Mouse (Mus musculus) frontal cortex, adult 2 months (tissue): ENCODE data around the gene Hps4. TPM values are rescaled to one million over a fixed set of nuclear protein-coding genes. Genes with fewer than 3 reads are reported as not detected.

Source experiments
- DNase-seq, 2 experiments: peaks; one replicate each; pipeline ENCODE4 v3.0.0; 2022; ENCODE audit warnings: low spot score in 1 of 2; ENCODE audit errors: extremely low spot score in 1 of 2
- polyA plus RNA-seq: library from polyadenylated mRNA; depleted of rRNA; stranded (reverse); fragments of >200 nt; gene quantifications from 2 replicates; pipeline ENCODE4 v1.2.3, GENCODE M21; 2012

The Hps4 gene
- polyA plus RNA-seq, 1 experiment: 41.4 TPM

DNA sequence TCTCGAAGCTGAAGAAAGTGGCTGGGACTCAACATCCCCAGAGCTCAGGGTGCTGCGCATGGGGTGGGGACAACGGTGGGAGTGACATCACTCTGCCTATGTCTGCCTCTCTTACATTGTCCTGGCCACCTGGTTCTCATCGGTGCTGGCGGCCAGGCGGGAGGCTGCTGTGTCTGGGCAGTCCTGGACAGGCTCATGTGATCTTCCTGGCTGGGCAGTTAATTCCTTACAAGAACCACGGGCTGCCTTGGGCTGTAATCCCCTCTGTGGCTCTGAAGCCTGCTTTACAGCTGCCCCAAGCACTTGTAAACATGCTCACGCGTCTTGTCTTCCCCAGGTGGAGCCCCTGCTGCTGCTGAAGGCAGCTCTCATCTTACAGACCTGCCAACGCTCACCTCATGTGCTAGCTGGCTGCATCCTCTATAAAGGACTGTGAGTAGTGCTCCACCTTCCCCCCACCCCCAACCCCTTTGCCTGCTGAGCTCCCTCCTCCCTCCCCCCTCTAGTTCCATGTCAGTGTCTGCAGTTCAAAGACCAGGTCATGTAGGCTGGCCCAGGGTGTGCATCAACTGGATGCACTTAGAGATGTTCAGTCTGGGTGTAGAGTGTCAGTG, 21.4 kb downstream of the Hps4 start:
- DNase-seq: no peak

DNA sequence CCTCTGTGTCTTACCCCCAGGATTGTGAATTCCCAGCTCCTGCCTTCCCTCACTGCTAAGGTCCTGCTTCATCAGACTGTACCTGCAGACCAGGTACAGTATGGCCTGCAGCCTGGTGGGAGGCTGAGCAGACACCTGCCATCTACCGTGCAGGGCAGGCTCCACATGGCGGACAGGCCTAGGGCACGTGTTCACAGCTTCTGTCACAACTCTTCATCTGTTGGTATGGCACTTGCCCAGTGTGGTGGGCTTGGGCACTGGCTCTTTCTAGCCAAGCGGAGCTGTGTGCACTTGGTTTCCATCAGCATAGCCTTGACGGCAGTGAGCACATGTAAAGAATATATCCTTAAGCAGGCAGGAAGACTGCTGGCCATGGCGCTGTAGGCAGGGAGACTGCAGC, 24.0 kb downstream of the Hps4 start:
- no peak for DNase-seq

- no peak for DNase-seq
Measured at GRCm38 (mm10) chr5:112367338-112367737, 24.5 kb downstream of the Hps4 start.

DNA sequence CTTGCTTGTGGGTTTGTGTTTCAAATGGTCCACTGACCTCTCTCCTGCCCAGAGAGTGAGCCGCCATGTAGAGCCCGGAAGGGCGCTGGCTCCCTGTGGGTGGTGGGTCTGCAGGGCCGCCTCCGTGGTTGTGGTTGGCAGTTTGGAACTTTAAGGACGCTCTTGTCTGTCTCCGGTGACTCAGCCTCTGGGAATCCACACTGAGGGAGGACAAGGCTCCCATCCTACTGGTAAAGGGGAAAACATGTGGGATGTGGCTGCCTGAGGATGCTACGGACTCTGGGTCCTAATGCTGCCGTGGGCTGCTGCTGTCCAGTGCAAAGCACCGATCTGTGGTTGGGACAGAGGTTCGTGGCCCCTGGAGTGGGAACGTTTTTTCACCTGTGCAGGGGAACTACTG, 25.0 kb downstream of the Hps4 start:
- peak in 1 of 2 experiments; percentile 56 for DNase-seq

- no peak for DNase-seq
Measured at GRCm38 (mm10) chr5:112368666-112369065, 25.8 kb downstream of the Hps4 start.

- DNase-seq: no peak
Measured at GRCm38 (mm10) chr5:112369326-112369725, 26.4 kb downstream of the Hps4 start.

DNA sequence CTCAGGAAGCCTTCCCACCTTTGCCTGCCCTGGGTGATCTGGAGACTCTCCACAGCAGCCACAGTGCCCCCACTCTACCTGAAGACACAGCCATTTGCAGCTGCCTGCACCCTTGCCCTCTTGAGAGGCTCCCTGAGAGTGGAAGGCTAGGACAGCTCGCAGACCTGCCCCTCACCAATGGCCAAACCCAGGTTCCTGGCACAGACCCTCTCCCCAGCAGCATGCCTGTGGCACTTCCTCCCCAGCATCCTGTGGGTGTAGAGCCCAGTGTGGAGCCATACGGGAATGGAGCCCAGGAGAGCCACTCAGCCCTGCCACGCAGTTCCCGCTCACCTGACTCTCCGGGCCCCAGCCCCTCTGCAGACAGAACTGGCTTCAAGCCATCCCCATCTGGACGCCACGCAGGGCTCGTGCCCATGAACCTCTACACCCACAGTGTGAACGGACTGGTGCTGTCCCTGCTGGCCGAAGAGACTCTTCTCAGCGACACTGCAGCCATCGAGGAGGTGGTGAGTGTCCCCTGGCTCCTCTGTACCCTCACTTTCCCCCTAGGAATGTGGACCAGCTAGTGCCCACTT, 27.4 kb downstream of the Hps4 start:
- no peak for DNase-seq

GRCm38 (mm10) chr5:112371933-112372332, 29.1 kb downstream of the Hps4 start:
- peak; percentile 79 to 82 for DNase-seq

DNA sequence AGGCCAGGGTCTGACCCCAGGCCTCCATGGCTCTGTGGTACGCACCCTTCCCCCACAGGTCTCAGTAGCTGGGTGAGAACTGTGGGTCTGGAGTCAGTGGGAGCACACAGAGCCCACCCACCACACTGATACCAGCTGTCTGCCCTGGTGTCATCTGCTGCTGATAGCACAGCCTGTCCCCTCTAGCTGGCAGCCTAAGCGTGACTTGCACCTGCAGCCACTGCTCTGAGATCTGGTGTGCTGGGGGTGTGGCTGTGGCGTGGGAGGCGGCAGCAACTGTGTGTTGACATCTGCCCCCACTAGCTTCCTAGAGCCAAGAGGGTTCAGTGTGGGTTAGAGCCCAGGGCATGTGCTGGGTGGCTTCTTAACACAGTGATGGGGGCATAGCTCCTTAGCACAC, 33.2 kb downstream of the Hps4 start:
- DNase-seq: no peak

DNA sequence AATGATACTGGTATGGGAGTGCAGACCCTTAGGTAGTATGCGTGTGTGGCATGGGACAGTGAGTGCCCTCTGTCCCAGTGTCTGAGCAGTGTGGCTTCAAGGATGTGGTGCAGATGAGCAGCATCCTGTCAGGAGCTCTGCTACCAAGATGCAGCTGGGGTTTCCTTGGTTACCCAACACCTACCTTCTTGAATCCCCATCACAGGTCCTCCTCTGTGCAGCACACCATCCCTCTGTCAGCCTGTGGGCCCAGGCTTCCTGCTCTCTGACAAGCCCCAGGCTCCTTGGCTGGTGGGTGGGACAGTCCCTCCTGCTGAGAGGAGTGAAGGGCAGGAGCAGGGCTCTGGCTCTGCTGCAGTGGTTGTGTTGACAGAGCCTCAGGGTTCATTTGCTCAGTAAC, 34.5 kb downstream of the Hps4 start:
- DNase-seq: no peak

- no peak for DNase-seq
Measured at GRCm38 (mm10) chr5:112378716-112379115, 35.8 kb downstream of the Hps4 start.

DNA sequence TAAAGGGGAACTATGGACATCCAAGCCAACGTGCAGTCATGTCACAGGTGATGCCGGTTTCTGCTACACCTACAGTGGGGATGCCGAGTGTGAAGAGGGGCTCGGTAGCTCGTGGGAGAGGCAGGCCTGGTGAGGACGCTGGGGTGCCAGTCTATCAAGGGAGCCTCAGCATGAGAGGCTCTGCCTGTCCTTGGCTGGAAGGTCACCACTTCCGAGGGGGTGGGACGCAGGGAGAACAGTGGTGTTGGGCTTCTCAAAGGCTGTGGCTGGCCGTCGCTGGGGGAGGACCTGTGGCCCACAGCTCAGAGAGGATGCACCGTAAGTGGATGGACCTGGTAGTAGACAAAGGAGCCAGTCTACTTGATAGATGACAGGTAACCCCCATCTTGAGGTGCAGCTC, 38.3 kb downstream of the Hps4 start:
- no peak for DNase-seq

- no peak for DNase-seq
Measured at GRCm38 (mm10) chr5:112382042-112382441, 39.2 kb downstream of the Hps4 start.

DNA sequence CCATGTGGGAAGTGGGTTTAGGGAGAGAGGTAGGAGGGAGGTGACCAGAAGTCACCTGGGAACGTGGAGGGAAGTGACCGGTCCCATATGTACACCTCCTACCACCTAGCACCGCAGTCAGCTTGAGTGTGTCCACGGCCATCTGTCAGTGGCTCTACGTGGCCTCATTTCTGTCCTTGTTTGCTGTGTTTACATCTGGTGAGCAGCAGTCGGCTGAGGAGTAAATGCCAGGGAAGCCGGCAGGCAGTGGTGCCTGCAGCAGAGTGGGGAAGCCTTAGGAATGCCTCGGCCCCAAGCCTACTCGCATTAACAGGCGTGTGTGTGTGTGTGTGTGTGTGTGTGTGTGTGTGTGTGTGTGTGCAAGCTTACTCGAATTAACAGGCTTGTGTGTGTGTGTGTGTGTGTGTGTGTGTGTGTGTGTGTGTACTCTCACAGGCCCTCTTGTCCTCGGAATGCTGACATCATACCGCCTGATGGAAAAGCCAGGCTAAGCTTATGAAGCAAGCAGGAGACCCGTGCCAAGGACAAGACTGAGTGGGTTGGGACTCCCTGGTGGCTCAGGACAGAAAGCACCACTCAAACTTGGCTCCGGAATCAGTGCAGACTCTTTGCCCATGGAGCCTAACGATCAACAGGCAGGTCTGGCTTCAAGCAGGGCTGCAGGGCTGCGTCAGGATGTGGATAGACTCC, 39.9 kb downstream of the Hps4 start:
- DNase-seq: peak; percentile 50 to 68

- no peak for DNase-seq
Measured at GRCm38 (mm10) chr5:112384805-112385472, 42.1 kb downstream of the Hps4 start.

- no peak for DNase-seq
Measured at GRCm38 (mm10) chr5:112385973-112386372, 43.1 kb downstream of the Hps4 start.

GRCm38 (mm10) chr5:112389352-112389751, 46.5 kb downstream of the Hps4 start:
- DNase-seq: peak in 1 of 2 experiments; percentile 63

DNA sequence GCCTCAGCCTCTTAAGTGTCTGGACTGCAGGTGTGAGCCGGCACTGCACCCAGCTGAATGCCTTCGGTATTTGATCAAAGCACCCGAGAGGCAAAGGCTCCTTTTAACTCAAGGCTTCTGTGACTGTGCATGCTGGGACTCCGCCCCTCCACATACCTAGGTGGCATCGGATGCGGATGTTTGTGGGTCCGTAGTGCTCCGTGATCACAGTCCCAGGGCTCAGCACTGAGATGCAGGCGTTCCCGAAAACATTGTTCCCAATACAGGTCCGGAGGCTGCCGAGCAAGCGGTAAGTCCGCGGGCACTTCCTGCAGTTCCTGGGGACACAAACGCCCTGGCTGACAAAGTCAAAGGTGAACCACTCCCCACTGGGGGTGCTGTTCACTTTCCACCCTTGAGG, 48.1 kb downstream of the Hps4 start:
- DNase-seq: no peak

- DNase-seq: no peak
Measured at GRCm38 (mm10) chr5:112391676-112392323, 48.9 kb downstream of the Hps4 start.

- no peak for DNase-seq
Measured at GRCm38 (mm10) chr5:112393741-112394414, 51.0 kb downstream of the Hps4 start.

DNA sequence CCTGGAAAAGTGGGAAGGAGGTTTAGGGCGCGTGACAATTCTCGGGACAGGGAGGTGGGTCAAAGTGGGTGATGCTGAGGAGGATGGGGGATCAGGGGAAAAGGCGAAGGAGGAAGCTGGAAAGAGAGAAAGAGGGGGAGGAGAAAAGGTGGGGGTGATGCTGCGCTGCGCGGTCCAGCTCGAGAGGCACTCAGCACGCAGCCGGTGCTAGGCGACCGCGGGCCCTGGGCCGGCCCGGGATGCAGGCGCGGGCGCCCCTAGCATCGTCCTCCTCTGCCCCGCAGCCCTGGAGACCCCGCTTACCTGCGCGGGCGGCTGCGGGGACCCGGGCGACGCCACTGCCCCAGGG, 51.5 kb downstream of the Hps4 start:
- DNase-seq: no peak
